Mouse (Mus musculus): ENCODE measurements around the gene Sac3d1.

Gene Sac3d1

DNA sequence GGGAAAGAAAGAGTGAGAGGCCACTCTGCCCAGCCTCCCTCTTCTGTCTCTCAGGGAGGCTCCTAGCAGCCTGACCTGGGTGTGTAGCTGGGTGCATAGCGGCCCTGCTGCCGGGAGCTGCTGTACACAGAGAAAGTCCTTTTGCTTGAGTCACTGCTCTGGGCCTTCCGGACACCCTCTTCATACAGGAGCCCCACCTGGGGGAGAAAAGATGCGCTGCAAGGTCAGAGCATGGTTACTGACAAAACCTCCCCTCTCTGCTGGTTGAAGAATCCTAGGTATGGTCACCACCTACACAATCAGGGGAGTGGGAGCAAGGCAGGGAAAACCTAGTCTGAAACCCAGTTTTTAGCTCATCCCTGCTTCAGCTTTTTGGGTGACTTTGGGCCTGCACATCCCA lies 49.5 kb downstream of the Sac3d1 start:
- no peak for DNase-seq (ENCODE audit: low spot score)

- peak; percentile 77 for DNase-seq (ENCODE audit: low spot score)
These were observed 50.6 kb downstream of the Sac3d1 start, which contains the start of gene Tm7sf2 for GRCm38 (mm10) chr19:6067724-6068415. Gene Tm7sf2, minus strand, starts transcription at chr19:6068373.

GRCm38 (mm10) chr19:6067011-6067723 lies 51.3 kb downstream of the Sac3d1 start:
- DNase-seq (ENCODE audit: low spot score), result peak; percentile 79

GRCm38 (mm10) chr19:6066571-6066970 lies 51.9 kb downstream of the Sac3d1 start:
- no peak for DNase-seq (ENCODE audit: low spot score)
